Mouse (Mus musculus) hindbrain, embryonic 14.5 days (tissue): ENCODE results near the gene Mllt3. TPM values are rescaled to one million over a fixed set of nuclear protein-coding genes. Genes with fewer than 3 reads are reported as not detected.

Experiments used
- ATAC-seq: fragments of 200-750 bp; cut with Nextera tagmentation; 2 replicates; pipeline ENCODE4 v1.8.0; 2017; ENCODE audit warnings: moderate number of reproducible peaks, mild to moderate bottlenecking, moderate TSS enrichment, moderate library complexity; ENCODE audit not compliant: low FRiP score
- DNase-seq: peaks from one replicate; pipeline ENCODE4 v3.0.0-alpha.2; 2015; ENCODE audit warnings: low spot score
- H3K27ac ChIP-seq: fragments of 300-500 bp; sonication (generic); 2 replicates; pipeline ENCODE4 v1.5.1; 2014; ENCODE audit warnings: mild to moderate bottlenecking, moderate library complexity
- H3K27me3 ChIP-seq: fragments of 300-500 bp; sonication (generic); 2 replicates; pipeline ENCODE4 v1.6.1; 2014; ENCODE audit warnings: mild to moderate bottlenecking, low read length, mixed read lengths; ENCODE audit not compliant: control insufficient read depth, insufficient read depth
- H3K36me3 ChIP-seq: fragments of 300-500 bp; sonication (generic); replicated peaks from 2 replicates; pipeline ENCODE4 v1.6.1; 2014; ENCODE audit not compliant: control insufficient read depth, insufficient read depth
- H3K4me1 ChIP-seq: fragments of 300-500 bp; sonication (generic); replicated peaks from 2 replicates; pipeline ENCODE4 v1.6.1; 2014; ENCODE audit warnings: antibody characterized with exemption, low read length, mixed read lengths; ENCODE audit not compliant: control insufficient read depth, insufficient read depth
- H3K4me2 ChIP-seq: fragments of 300-500 bp; sonication (generic); replicated peaks from 2 replicates; pipeline ENCODE4 v1.6.1; 2014; ENCODE audit warnings: mild to moderate bottlenecking, moderate library complexity
- H3K4me3 ChIP-seq: fragments of 300-500 bp; sonication (generic); replicated peaks from 2 replicates; pipeline ENCODE4 v1.5.1; 2014; ENCODE audit warnings: mild to moderate bottlenecking, low read length
- H3K9ac ChIP-seq: fragments of 300-500 bp; sonication (generic); 2 replicates; pipeline ENCODE4 v1.6.1; 2014
- H3K9me3 ChIP-seq: fragments of 300-500 bp; sonication (generic); 2 replicates; pipeline ENCODE4 v1.6.1; 2016; ENCODE audit warnings: low read length; ENCODE audit not compliant: control insufficient read depth
- WGBS: fragments of 180-500 bp; shearing (Covaris S2); extraction: QIAGEN DNeasy Blood & Tissue Kit; methylation state at CpG from one replicate; pipeline ENCODE4 v1.1.7; 2014; 5-methylcytosine and 5-hydroxymethylcytosine counted together
- polyA plus RNA-seq: library from polyadenylated mRNA; unstranded; fragments of >200 nt; fragmentation: Nextera tagmentation; extraction: Ambion mirVana; gene quantifications from 2 replicates; pipeline ENCODE4 v1.2.1, GENCODE M21; 2014

Mllt3 gene
- polyA plus RNA-seq, 1 experiment from 2014 or later: 72.9 TPM

GRCm38 (mm10) chr4:87799418-87799817 lies 233.7 kb downstream of the Mllt3 start:
- Histone ChIP-seq H3K4me2 (no peak overlapping the region), H3K36me3 (no peaks in the 10 kb centered on the region), H3K9ac (no peak overlapping the region), H3K27me3 (no peaks in the 10 kb centered on the region), H3K27ac (no peak overlapping the region), H3K4me3 (no peak overlapping the region), H3K4me1 (0 out of 2 replicates have a peak, but pooled peaks cover 10% of the 10 kb centered on the region), H3K9me3 (no peaks in the 10 kb centered on the region)
- 95% methylated on average over 2 of the region's 2 CpGs for WGBS
- ATAC-seq: no peak
- no peak for DNase-seq

GRCm38 (mm10) chr4:87795261-87795660 lies 237.9 kb downstream of the Mllt3 start:
- Histone ChIP-seq H3K36me3 (peaks cover 11% of the 10 kb centered on the region), H3K4me1 (0 out of 2 replicates have a peak, but pooled peaks cover under 1% of the 10 kb centered on the region), H3K4me3 (no peak overlapping the region), H3K27ac (no peak overlapping the region), H3K4me2 (no peak overlapping the region), H3K27me3 (no peaks in the 10 kb centered on the region), H3K9ac (no peak overlapping the region), H3K9me3 (no peaks in the 10 kb centered on the region)
- 87% methylated on average over 4 of the region's 4 CpGs for WGBS
- no peak for ATAC-seq
- DNase-seq: no peak

GRCm38 (mm10) chr4:87794216-87794615 lies 238.9 kb downstream of the Mllt3 start:
- Histone ChIP-seq H3K4me3 (no peak overlapping the region), H3K27ac (no peak overlapping the region), H3K36me3 (peaks cover 15% of the 10 kb centered on the region), H3K9me3 (no peaks in the 10 kb centered on the region), H3K9ac (no peak overlapping the region), H3K4me2 (no peak overlapping the region), H3K4me1 (no peaks in the 10 kb centered on the region), H3K27me3 (no peaks in the 10 kb centered on the region)
- ATAC-seq (no peak), DNase-seq (no peak)
- WGBS: 83% methylated on average over 3 of the region's 3 CpGs

GRCm38 (mm10) chr4:87792511-87792910 lies 240.7 kb downstream of the Mllt3 start:
- WGBS: 40% methylated on average over 5 of the region's 5 CpGs
- ATAC-seq: no peak

GRCm38 (mm10) chr4:87789446-87789845 lies 243.7 kb downstream of the Mllt3 start:
- 89% methylated on average over 7 of the region's 7 CpGs for WGBS
- no peak for ATAC-seq

More at GRCm38 (mm10) chr4:87792511-87792910, 240.7 kb downstream of the Mllt3 start:
- no peak for DNase-seq
- H3K4me2 ChIP-seq: no peak overlapping the region
- H3K9me3 ChIP-seq: no peaks in the 10 kb centered on the region
- H3K4me3 ChIP-seq: no peak overlapping the region
- H3K36me3 ChIP-seq: peaks cover 27% of the 10 kb centered on the region
- H3K9ac ChIP-seq: no peak overlapping the region
- no peaks in the 10 kb centered on the region for H3K4me1 ChIP-seq
- no peak overlapping the region for H3K27ac ChIP-seq
- no peaks in the 10 kb centered on the region for H3K27me3 ChIP-seq

GRCm38 (mm10) chr4:87788691-87789090 lies 244.5 kb downstream of the Mllt3 start:
- Histone ChIP-seq H3K9ac (no peak overlapping the region), H3K27ac (no peak overlapping the region), H3K4me3 (no peak overlapping the region), H3K4me2 (no peak overlapping the region), H3K27me3 (no peaks in the 10 kb centered on the region), H3K36me3 (peaks cover 27% of the 10 kb centered on the region), H3K4me1 (peaks cover 14% of the 10 kb centered on the region), H3K9me3 (no peaks in the 10 kb centered on the region)
- WGBS: 70% methylated on average over 8 of the region's 8 CpGs
- DNase-seq: no peak
- ATAC-seq: no peak

More at GRCm38 (mm10) chr4:87789446-87789845, 243.7 kb downstream of the Mllt3 start:
- no peak overlapping the region for H3K4me2 ChIP-seq
- H3K9ac ChIP-seq: no peak overlapping the region
- H3K27ac ChIP-seq: no peak overlapping the region
- DNase-seq: no peak
- peaks cover 14% of the 10 kb centered on the region for H3K4me1 ChIP-seq
- no peak overlapping the region for H3K4me3 ChIP-seq
- H3K36me3 ChIP-seq: peaks cover 27% of the 10 kb centered on the region
- no peaks in the 10 kb centered on the region for H3K27me3 ChIP-seq
- no peaks in the 10 kb centered on the region for H3K9me3 ChIP-seq

- Histone ChIP-seq H3K9ac (peak overlapping the region; percentile 17; the same call in 1 of the 2 replicates), H3K4me3 (no peak overlapping the region), H3K27ac (peak overlapping the region; percentile 27; the same call in 1 of the 2 replicates), H3K36me3 (peaks cover 31% of the 10 kb centered on the region), H3K4me2 (0 out of 2 replicates have a peak overlapping the region, but pooled peaks have one; percentile 6), H3K27me3 (no peaks in the 10 kb centered on the region), H3K4me1 (peaks cover 14% of the 10 kb centered on the region), H3K9me3 (no peaks in the 10 kb centered on the region)
- 10% methylated on average over 12 of the region's 12 CpGs for WGBS
- peak; percentile 67 for DNase-seq
- peak; percentile 87 for ATAC-seq
Observed at GRCm38 (mm10) chr4:87785132-87786074, 247.8 kb downstream of the Mllt3 start.

- ATAC-seq: no peak
- Histone ChIP-seq H3K27me3 (no peaks in the 10 kb centered on the region), H3K27ac (no peak overlapping the region), H3K4me3 (no peak overlapping the region), H3K4me2 (no peak overlapping the region), H3K9me3 (no peaks in the 10 kb centered on the region), H3K4me1 (peaks cover 14% of the 10 kb centered on the region), H3K9ac (no peak overlapping the region), H3K36me3 (peaks cover 29% of the 10 kb centered on the region)
- DNase-seq: no peak
- WGBS: 79% methylated on average over 2 of the region's 2 CpGs
Observed at GRCm38 (mm10) chr4:87783809-87784208, 249.4 kb downstream of the Mllt3 start.

GRCm38 (mm10) chr4:87781971-87782370 lies 251.2 kb downstream of the Mllt3 start:
- Histone ChIP-seq H3K4me3 (no peak overlapping the region), H3K9me3 (no peaks in the 10 kb centered on the region), H3K27me3 (no peaks in the 10 kb centered on the region), H3K4me1 (peaks cover 14% of the 10 kb centered on the region), H3K36me3 (peaks cover 21% of the 10 kb centered on the region), H3K4me2 (no peak overlapping the region), H3K27ac (no peak overlapping the region), H3K9ac (no peak overlapping the region)
- WGBS: 90% methylated on average over 5 of the region's 5 CpGs
- DNase-seq: no peak
- ATAC-seq: no peak
